Comparison of ENCODE assay signal across 8 mouse cellular contexts in the genomic region with DNA sequence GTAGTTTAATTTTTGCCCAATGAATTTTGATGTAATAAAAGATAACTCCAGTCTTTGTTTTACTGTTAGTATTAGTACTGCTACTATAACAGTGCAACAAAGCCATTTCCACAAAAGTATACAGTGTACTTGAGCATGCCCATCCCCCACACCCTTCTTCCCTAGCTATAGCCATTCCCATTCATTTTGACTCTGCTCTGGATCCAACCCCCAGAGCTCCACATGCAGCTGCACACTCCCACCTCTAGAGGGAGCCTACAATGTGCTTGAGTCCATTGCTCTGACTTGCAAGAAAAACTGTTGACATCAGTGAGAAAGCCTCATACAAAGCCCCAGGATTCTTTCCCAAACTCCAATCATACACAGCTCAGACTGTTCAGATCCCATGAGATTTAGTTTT.
DNase-seq lines count a peak whose midpoint lies in the region; ATAC-seq and TF ChIP-seq lines count a peak whose summit lies in the region.

No protein-coding gene starts in this region.

- ATAC-seq in forebrain, embryonic 16.5 days = 0 out of 2 replicates have a peak, but pooled peaks have one; percentile 54
- ATAC-seq in midbrain, postnatal 0 days (ENCODE audit: low FRiP score) = no peak

- no peaks in the 10 kb centered on the region for H3K79me2 ChIP-seq in heart, adult 2 months (replicated peaks; ENCODE audit: control insufficient read depth, insufficient read depth, low read length)

- TF ChIP-seq CTCF in heart, adult 2 months (IDR thresholded peaks at IDR 0.05) = peak; percentile 81
- TF ChIP-seq CTCF in midbrain, postnatal 0 days (IDR thresholded peaks at IDR 0.05) = peak; percentile 51

- TF ChIP-seq EP300 in heart, adult 2 months (IDR thresholded peaks at IDR 0.05; ENCODE audit: insufficient read depth, low read depth, low read length) = no peak

- H3K9ac ChIP-seq in heart, adult 2 months (ENCODE audit: low read depth, low read length) = no peak overlapping the region
- H3K9ac ChIP-seq in forebrain, embryonic 16.5 days (replicated peaks; ENCODE audit: low read depth, low read length) = no peak overlapping the region
- H3K9ac ChIP-seq in midbrain, postnatal 0 days (replicated peaks; ENCODE audit: low read length, poor library complexity, severe bottlenecking) = no peak overlapping the region

- H3K4me3 ChIP-seq in heart, adult 2 months = no peak overlapping the region
- no peak overlapping the region for H3K4me3 ChIP-seq in forebrain, embryonic 16.5 days (replicated peaks; ENCODE audit: low read length)
- no peak overlapping the region for H3K4me3 ChIP-seq in midbrain, postnatal 0 days (ENCODE audit: low read depth, low read length)

- H3K27ac ChIP-seq in heart, adult 2 months = no peak overlapping the region
- H3K27ac ChIP-seq in forebrain, embryonic 16.5 days (ENCODE audit: low read length) = no peak overlapping the region
- H3K27ac ChIP-seq in midbrain, postnatal 0 days (ENCODE audit: low read depth, low read length) = no peak overlapping the region

- peak in 1 of 2 experiments; percentile 26 for DNase-seq in heart, adult 2 months
- DNase-seq in heart, postnatal 10 days = no peak
- DNase-seq in 416B (ENCODE audit: low read depth) (peak; percentile 30), WW6 (ENCODE audit: low read depth, low spot score) (peak; percentile 43)
- DNase-seq in midbrain, postnatal 0 days (ENCODE audit: low spot score) = no peak
- DNase-seq in layer of hippocampus, postnatal 36 days = no peak
- DNase-seq in ovary, postnatal 14 days (ENCODE audit: low spot score) = no peak

- no peaks in the 10 kb centered on the region; the same call in 1 of the 2 replicates for H3K36me3 ChIP-seq in heart, adult 2 months (ENCODE audit: control insufficient read depth, insufficient read depth, low read length)
- H3K36me3 ChIP-seq in forebrain, embryonic 16.5 days (ENCODE audit: control insufficient read depth, insufficient read depth) = no peaks in the 10 kb centered on the region
- no peaks in the 10 kb centered on the region for H3K36me3 ChIP-seq in midbrain, postnatal 0 days (ENCODE audit: insufficient read depth, low read length)

- H3K4me1 ChIP-seq in heart, adult 2 months (ENCODE audit: control insufficient read depth, insufficient read depth, low read length) = no peaks in the 10 kb centered on the region; the same call in 1 of the 2 replicates
- H3K4me1 ChIP-seq in forebrain, embryonic 16.5 days (replicated peaks; ENCODE audit: control insufficient read depth, insufficient read depth, low read length) = peaks cover 7% of the 10 kb centered on the region
- H3K4me1 ChIP-seq in midbrain, postnatal 0 days (ENCODE audit: insufficient read depth, low read length) = no peaks in the 10 kb centered on the region

- intact Hi-C loops in heart, adult 2 months (cut with DNase I) = no loop called here
- intact Hi-C loops in heart, postnatal 10 days (cut with DNase I) = no loop called here

- H3K4me2 ChIP-seq in forebrain, embryonic 16.5 days (ENCODE audit: low read length) = no peak overlapping the region
- H3K4me2 ChIP-seq in midbrain, postnatal 0 days (ENCODE audit: low read depth, low read length, poor library complexity, severe bottlenecking) = no peak overlapping the region

- no peaks in the 10 kb centered on the region for H3K27me3 ChIP-seq in heart, adult 2 months (ENCODE audit: control insufficient read depth, insufficient read depth, low read length)
- H3K27me3 ChIP-seq in forebrain, embryonic 16.5 days (replicated peaks; ENCODE audit: control insufficient read depth, insufficient read depth, low read length) = no peaks in the 10 kb centered on the region
- H3K27me3 ChIP-seq in midbrain, postnatal 0 days (ENCODE audit: insufficient read depth, low read length) = no peaks in the 10 kb centered on the region

- no peak for TF ChIP-seq POLR2A in heart, adult 2 months (IDR thresholded peaks at IDR 0.05; ENCODE audit: insufficient read depth, low read depth, low read length)

- H3K9me3 ChIP-seq in forebrain, embryonic 16.5 days (ENCODE audit: control insufficient read depth, low read length) = no peaks in the 10 kb centered on the region
- no peaks in the 10 kb centered on the region for H3K9me3 ChIP-seq in midbrain, postnatal 0 days (ENCODE audit: low read length)

Comparison
In these comparisons a context has a peak if more than half of its experiments do, and no peak if none do; other contexts are left out.
1. DNase-seq: peak in 416B (single experiment) and WW6 (single experiment); none in heart, postnatal 10 days (0 of 2), midbrain, postnatal 0 days (single experiment), layer of hippocampus, postnatal 36 days (0 of 2) and ovary, postnatal 14 days (single experiment).